Mouse (Mus musculus) ES-E14 (cell line): Measurements from ENCODE around the gene Rcc1. TPM values are rescaled to one million over a fixed set of nuclear protein-coding genes. Genes with fewer than 3 reads are reported as not detected.

Source experiments
- DNase-seq: peaks from one replicate; pipeline ENCODE4 v3.0.0-alpha.2; 2013; ENCODE audit warnings: low read depth, low spot score
- H3K27ac ChIP-seq: 2 replicates; pipeline ENCODE4 v1.5.1; 2012; ENCODE audit warnings: low read depth, mild to moderate bottlenecking, low read length, moderate library complexity, mixed read lengths; ENCODE audit not compliant: poor library complexity, insufficient read depth, severe bottlenecking
- H3K36me3 ChIP-seq: 2 replicates; pipeline ENCODE4 v1.6.1; 2012; ENCODE audit warnings: mild to moderate bottlenecking, low read length, moderate library complexity, mixed read lengths; ENCODE audit not compliant: control insufficient read depth, poor library complexity, insufficient read depth, severe bottlenecking
- H3K4me1 ChIP-seq, 2 experiments: fragments of 150-350 bp in 1 of 2; sonication (generic) in 1 of 2; 2 replicates each; pipeline ENCODE4 v1.6.1; 2012; ENCODE audit warnings: low read length in 2 of 2, mild to moderate bottlenecking in 1 of 2, mixed read lengths in 1 of 2; ENCODE audit not compliant: control insufficient read depth in 2 of 2, insufficient read depth in 2 of 2, poor library complexity in 1 of 2
- H3K4me3 ChIP-seq, 2 experiments: fragments of 150-350 bp in 1 of 2; sonication (generic) in 1 of 2; 2 replicates each; pipeline ENCODE4 v1.5.1; 2012; ENCODE audit warnings: low read length in 2 of 2, low read depth in 1 of 2, mild to moderate bottlenecking in 1 of 2, mixed read lengths in 1 of 2; ENCODE audit not compliant: insufficient read depth in 1 of 2, poor library complexity in 1 of 2, severe bottlenecking in 1 of 2
- H3K9ac ChIP-seq: 2 replicates; pipeline ENCODE4 v1.6.1; 2012; ENCODE audit warnings: low read depth, mild to moderate bottlenecking, low read length, mixed read lengths; ENCODE audit not compliant: poor library complexity, insufficient read depth, severe bottlenecking
- H3K9me3 ChIP-seq: fragments of 150-350 bp; sonication (generic); 2 replicates; pipeline ENCODE4 v1.6.1; 2012; ENCODE audit warnings: low read depth, mild to moderate bottlenecking, low read length; ENCODE audit not compliant: control insufficient read depth, insufficient read depth
- CHD2 ChIP-seq: IDR thresholded peaks from 2 replicates; pipeline ENCODE4 v1.6.1; 2014; ENCODE audit warnings: mild to moderate bottlenecking, low read depth, low read length, inconsistent platforms
- HCFC1 ChIP-seq: IDR thresholded peaks from 2 replicates; pipeline ENCODE4 v1.6.1; 2012; ENCODE audit warnings: low read length, inconsistent platforms, borderline replicate concordance; ENCODE audit not compliant: insufficient read depth
- MAFK ChIP-seq: IDR thresholded peaks from 2 replicates; pipeline ENCODE4 v1.6.1; 2014; ENCODE audit warnings: mild to moderate bottlenecking, low read depth, low read length, inconsistent platforms; ENCODE audit not compliant: insufficient read depth
- ZC3H11A ChIP-seq: IDR thresholded peaks from 2 replicates; pipeline ENCODE4 v1.6.1; 2012; ENCODE audit warnings: low read depth, mild to moderate bottlenecking, inconsistent platforms, low read length, borderline replicate concordance
- ZNF384 ChIP-seq: IDR thresholded peaks from 2 replicates; pipeline ENCODE4 v1.6.1; 2012; ENCODE audit warnings: low read depth, low read length, inconsistent platforms
- in situ Hi-C, 2 experiments: fragments of 600-800 bp; cut with MboI; formaldehyde crosslinking; loops; one replicate each; pipeline ENCODE4 v1.15.1; 2025; ENCODE audit warnings: low sequenced_read_pairs in 2 of 2, inconsistent platforms in 1 of 2; ENCODE audit not compliant: unreplicated experiment in 2 of 2
- total RNA-seq: library from RNA; depleted of rRNA; stranded (reverse); fragments of 300-350 nt; gene quantifications from 2 replicates; pipeline ENCODE4 v1.2.3, GENCODE M21; 2012

The Rcc1 gene
- total RNA-seq, 1 experiment, result 117 TPM

- peak; percentile 71 for DNase-seq
- peaks cover 23% of the 10 kb centered on the region for H3K36me3 ChIP-seq
- H3K27ac ChIP-seq, result no peak overlapping the region
- in situ Hi-C loops, result no loop called here
- H3K4me1 ChIP-seq, result peaks cover 2 to 5% of the 10 kb centered on the region in 2 experiments; a peak in 3 of 4 replicates
- no peak overlapping the region for H3K4me3 ChIP-seq
- no peaks in the 10 kb centered on the region for H3K9me3 ChIP-seq
- no peak for TF ChIP-seq HCFC1
- TF ChIP-seq MAFK, result no peak
- no peak for TF ChIP-seq ZNF384
- TF ChIP-seq CHD2, result no peak
- TF ChIP-seq ZC3H11A, result no peak
- no peak overlapping the region; the same call in 1 of the 2 replicates for H3K9ac ChIP-seq
These were observed 3.2 kb downstream of the Rcc1 start for GRCm38 (mm10) chr4:132350123-132350740.

- H3K9me3 ChIP-seq, result no peaks in the 10 kb centered on the region
- H3K36me3 ChIP-seq, result peaks cover 23% of the 10 kb centered on the region
- peak; percentile 42 for DNase-seq
- H3K4me1 ChIP-seq, result peaks cover 2 to 5% of the 10 kb centered on the region in 2 experiments; a peak in 3 of 4 replicates
- in situ Hi-C loops, result no loop called here
- H3K4me3 ChIP-seq, result no peak overlapping the region
- no peak overlapping the region for H3K9ac ChIP-seq
- H3K27ac ChIP-seq, result no peak overlapping the region
- TF ChIP-seq MAFK (no peak), HCFC1 (no peak), ZNF384 (no peak), CHD2 (no peak), ZC3H11A (no peak)
These were observed 3.8 kb downstream of the Rcc1 start for GRCm38 (mm10) chr4:132349495-132350122.

- Histone ChIP-seq H3K27ac (no peak overlapping the region), H3K4me3 (no peak overlapping the region), H3K4me1 (peaks cover 2 to 12% of the 10 kb centered on the region in 2 experiments; a peak in 3 of 4 replicates), H3K36me3 (peaks cover 12% of the 10 kb centered on the region), H3K9me3 (no peaks in the 10 kb centered on the region), H3K9ac (no peak overlapping the region)
- DNase-seq, result peak; percentile 29
- TF ChIP-seq MAFK (no peak), CHD2 (no peak), HCFC1 (no peak), ZC3H11A (no peak), ZNF384 (no peak)
- in situ Hi-C loops, result no loop called here
These were observed 6.7 kb downstream of the Rcc1 start for GRCm38 (mm10) chr4:132346661-132347060.

GRCm38 (mm10) chr4:132346261-132346660 lies 7.1 kb downstream of the Rcc1 start:
- no peak for DNase-seq
- H3K9me3 ChIP-seq, result no peaks in the 10 kb centered on the region
- H3K9ac ChIP-seq, result no peak overlapping the region
- H3K36me3 ChIP-seq, result peaks cover 8% of the 10 kb centered on the region
- no peak overlapping the region for H3K4me3 ChIP-seq
- in situ Hi-C loops, result no loop called here
- H3K27ac ChIP-seq, result no peak overlapping the region
- no peak for TF ChIP-seq ZC3H11A
- TF ChIP-seq MAFK, result no peak
- peaks cover 2 to 14% of the 10 kb centered on the region in 2 experiments; a peak in 3 of 4 replicates for H3K4me1 ChIP-seq

- Histone ChIP-seq H3K4me3 (peak overlapping the region in 1 of 2 experiments; percentile 87; a peak in 1 of 4 replicates), H3K9me3 (no peaks in the 10 kb centered on the region), H3K9ac (no peak overlapping the region), H3K4me1 (peaks cover 2 to 14% of the 10 kb centered on the region in 2 experiments; a peak in 3 of 4 replicates), H3K27ac (no peak overlapping the region), H3K36me3 (peaks cover 5% of the 10 kb centered on the region)
- TF ChIP-seq ZC3H11A (no peak), MAFK (no peak), HCFC1 (no peak), CHD2 (no peak)
- in situ Hi-C loops, result no loop called here
- DNase-seq, result no peak
These were observed 7.6 kb downstream of the Rcc1 start for GRCm38 (mm10) chr4:132345843-132346212.
